Mouse (Mus musculus): ENCODE data around the gene Me1. TPM values are rescaled to one million over a fixed set of nuclear protein-coding genes. Genes with fewer than 3 reads are reported as not detected.

The Me1 gene
- polyA plus RNA-seq (2017; shearing (Covaris generic)) = 0.15 TPM

DNA sequence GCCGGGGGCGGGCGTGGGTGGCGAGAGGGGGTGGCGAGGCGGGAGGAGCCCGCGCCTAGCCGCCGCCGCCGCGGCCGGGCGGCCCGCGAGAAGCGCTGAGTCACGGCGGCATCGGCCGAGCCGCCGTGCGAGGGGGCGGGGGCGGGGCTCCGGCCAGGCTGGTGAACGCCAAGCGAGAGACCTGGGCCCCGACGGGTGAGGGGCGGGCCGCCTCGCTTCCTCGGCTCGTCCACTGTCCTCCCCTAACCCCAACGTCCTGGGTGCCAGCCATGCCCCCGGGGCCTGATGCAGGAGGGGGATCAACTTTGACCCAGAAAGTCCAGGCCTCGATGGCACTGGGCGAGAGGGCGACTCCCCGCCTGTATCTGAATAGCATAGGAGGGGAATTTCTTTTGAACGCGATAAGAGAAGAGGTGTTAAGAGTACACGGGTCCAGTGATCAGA lies at the start of gene Me1:
Gene Me1 (minus strand): TSS at position 136 of the 444 bp plus-strand sequence.

DNA sequence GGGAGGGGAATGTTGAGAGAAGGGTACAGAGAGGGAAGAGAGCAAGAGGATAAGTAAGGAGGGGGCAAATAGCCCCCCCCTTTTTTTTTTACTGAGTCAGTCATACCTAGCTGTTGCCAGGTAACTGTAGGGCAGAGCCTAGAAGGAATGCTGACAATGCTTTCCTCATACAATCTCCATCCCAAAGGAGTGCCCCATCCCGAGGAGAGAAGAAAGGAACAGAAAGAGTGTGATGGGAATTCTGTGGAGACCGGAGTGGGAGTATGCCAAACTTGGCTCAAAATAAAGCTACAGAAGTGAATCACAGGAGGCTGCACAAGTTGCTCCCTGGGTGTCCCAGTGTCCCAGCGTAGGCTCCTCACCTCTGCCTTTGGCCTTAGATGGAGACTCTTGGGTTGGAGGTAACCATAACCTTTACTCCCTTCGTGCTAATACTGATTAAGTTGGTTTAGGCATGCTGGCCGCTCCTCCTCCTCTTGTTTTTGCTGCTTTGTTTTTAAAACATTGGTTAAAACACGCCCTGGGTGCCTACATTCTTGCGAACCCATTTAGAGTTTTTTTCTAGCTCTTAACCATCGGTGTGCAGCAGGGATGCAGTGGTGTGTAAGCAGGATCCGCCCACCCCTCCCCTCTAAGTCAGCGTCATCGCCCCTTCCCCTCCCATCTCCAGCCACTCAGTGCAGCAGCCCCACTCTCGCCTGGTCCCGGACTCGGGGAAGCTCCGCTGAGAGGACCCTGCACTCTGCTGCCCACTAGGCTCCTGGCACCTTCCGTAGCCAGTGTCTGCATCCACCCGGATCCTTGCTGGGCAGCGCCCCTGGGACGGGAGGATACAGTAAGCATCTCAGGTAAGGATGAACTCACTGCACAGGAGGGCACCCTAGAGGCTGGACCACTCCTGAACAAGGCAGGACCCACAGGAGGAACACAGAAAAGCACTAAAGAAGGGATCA lies 47.5 kb upstream of the Me1 start, which contains the start of gene Prss35:
Gene Prss35 (plus strand): TSS at position 691 of the 953 bp plus-strand sequence.

GRCm38 (mm10) chr9:86571540-86572135 lies 124.1 kb downstream of the Me1 start, which contains the start of the genes Pgm3 and Rwdd2a:
TSS of gene Pgm3 (minus strand) at chr9:86571842.
TSS of gene Rwdd2a (plus strand) at chr9:86571991.

Other genes starting within 250 kb of the Me1 start
- 3.5 TPM for gene Ube2cbp, start 231.0 kb downstream of the Me1 start, polyA plus RNA-seq (2017; shearing (Covaris generic))
- 47.7 TPM for gene Dop1a, start 228.8 kb downstream of the Me1 start, polyA plus RNA-seq (2017; shearing (Covaris generic))
- 16.0 TPM for gene Pgm3, start 124.1 kb downstream of the Me1 start, polyA plus RNA-seq (2017; shearing (Covaris generic))
- gene Rwdd2a, start 124.0 kb downstream of the Me1 start, polyA plus RNA-seq (2017; shearing (Covaris generic)) = 4.8 TPM
- gene Prss35, start 47.7 kb upstream of the Me1 start, polyA plus RNA-seq (2017; shearing (Covaris generic)) = not detected
- 0.49 TPM for gene Snap91, start 184.7 kb upstream of the Me1 start, polyA plus RNA-seq (2017; shearing (Covaris generic))

All from effector memory CD4-positive, alpha-beta T cell, adult 7 months (primary cell).